In the genomic region with DNA sequence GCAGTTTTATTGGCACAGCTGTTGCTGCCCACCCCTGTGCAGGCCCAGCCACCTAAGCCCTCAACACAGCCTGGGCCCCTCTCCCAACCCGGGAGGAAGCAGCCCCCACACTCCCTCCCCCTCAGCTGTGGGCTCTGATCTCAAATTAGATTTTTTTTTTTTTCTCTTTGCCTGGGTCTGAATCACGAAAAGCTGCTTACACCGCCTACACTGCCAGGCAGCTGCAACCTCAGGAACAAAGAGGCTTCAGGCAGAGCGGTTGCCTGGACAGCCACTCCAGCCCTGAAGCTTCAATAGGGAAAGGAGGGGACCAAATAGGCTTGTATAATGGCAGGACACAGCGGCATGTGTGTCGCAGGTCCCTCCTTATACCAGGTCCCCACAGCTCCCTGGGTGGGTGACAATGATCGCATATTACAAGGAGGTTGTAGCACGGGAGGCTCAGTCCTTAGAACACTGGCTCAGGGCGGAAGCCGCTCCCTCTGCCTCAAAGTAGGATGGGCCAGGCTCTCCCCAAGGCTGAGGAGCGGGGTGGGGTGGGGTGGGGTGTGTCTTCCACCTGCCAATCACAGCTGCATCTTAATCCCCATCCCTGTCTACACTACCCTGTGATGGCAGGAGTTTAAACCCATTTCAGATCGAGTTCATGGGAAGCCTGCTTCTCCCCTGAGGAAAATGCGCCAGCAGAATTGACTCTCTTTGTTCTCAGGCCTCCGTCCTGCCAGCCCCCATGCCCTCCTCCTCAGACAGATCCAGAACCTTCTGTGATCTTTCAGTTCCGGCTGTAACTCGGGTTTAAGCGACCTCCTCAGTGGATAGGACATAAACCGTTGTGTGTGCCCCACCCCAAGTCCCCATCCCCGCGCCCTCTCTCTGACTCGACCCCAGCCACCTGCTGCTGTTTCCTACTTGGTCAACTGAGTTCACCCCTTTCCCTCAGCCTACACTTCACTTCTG, we compare ENCODE assay signal across 8 mouse cellular contexts. TPM values are rescaled to one million over a fixed set of nuclear protein-coding genes. Genes with fewer than 3 reads are reported as not detected.
DNase-seq lines count a peak whose midpoint lies in the region; ATAC-seq and TF ChIP-seq lines count a peak whose summit lies in the region.

No protein-coding gene starts in this region.

- H3K4me1 ChIP-seq in megakaryocyte, embryonic 14.5 days, result peaks cover 83% of the 10 kb centered on the region
- H3K4me1 ChIP-seq in embryonic facial prominence, embryonic 12.5 days, result peaks cover 13% of the 10 kb centered on the region; the same call in 1 of the 2 replicates
- peaks cover 7% of the 10 kb centered on the region; the same call in 1 of the 2 replicates for H3K4me1 ChIP-seq in hindbrain, postnatal 0 days (ENCODE audit: insufficient read depth, low read length)
- peaks cover 20% of the 10 kb centered on the region for H3K4me1 ChIP-seq in limb, embryonic 14.5 days (ENCODE audit: control insufficient read depth, insufficient read depth, low read length)

- H3K27me3 ChIP-seq in megakaryocyte, embryonic 14.5 days (replicated peaks), result peaks cover 25% of the 10 kb centered on the region
- no peaks in the 10 kb centered on the region for H3K27me3 ChIP-seq in embryonic facial prominence, embryonic 12.5 days
- no peaks in the 10 kb centered on the region for H3K27me3 ChIP-seq in hindbrain, postnatal 0 days (ENCODE audit: insufficient read depth, low read length)
- H3K27me3 ChIP-seq in limb, embryonic 14.5 days (ENCODE audit: control insufficient read depth, insufficient read depth, low read length), result no peaks in the 10 kb centered on the region

- WGBS in embryonic facial prominence, embryonic 12.5 days, result 12% methylated on average over 21 of the region's 21 CpGs
- 8% methylated on average over 21 of the region's 21 CpGs for WGBS in hindbrain, postnatal 0 days
- 10% methylated on average over 21 of the region's 21 CpGs for WGBS in limb, embryonic 14.5 days

- TF ChIP-seq CTCF in hindbrain, postnatal 0 days (IDR thresholded peaks at IDR 0.05; ENCODE audit: low read depth), result no peak

- H3K9ac ChIP-seq in embryonic facial prominence, embryonic 12.5 days, result peak overlapping the region; percentile 54
- H3K9ac ChIP-seq in hindbrain, postnatal 0 days (replicated peaks; ENCODE audit: low read length), result peak overlapping the region; percentile 38
- peak overlapping the region; percentile 48 for H3K9ac ChIP-seq in limb, embryonic 14.5 days (ENCODE audit: low read depth, low read length, severe bottlenecking)

- H3K27ac ChIP-seq in embryonic facial prominence, embryonic 12.5 days, result peak overlapping the region; percentile 94
- H3K27ac ChIP-seq in hindbrain, postnatal 0 days, result peak overlapping the region; percentile 84
- H3K27ac ChIP-seq in limb, embryonic 14.5 days (replicated peaks; ENCODE audit: low read depth, low read length), result peak overlapping the region; percentile 95

- TF ChIP-seq POLR2A in limb, embryonic 14.5 days (IDR thresholded peaks at IDR 0.05; ENCODE audit: borderline replicate concordance, extremely low read depth, insufficient read depth, insufficient read length), result peak; percentile 90; the same call in 1 of the 2 replicates

- H3K4me2 ChIP-seq in embryonic facial prominence, embryonic 12.5 days (replicated peaks), result peak overlapping the region; percentile 46
- H3K4me2 ChIP-seq in hindbrain, postnatal 0 days (ENCODE audit: low read depth, low read length), result peak overlapping the region; percentile 47
- H3K4me2 ChIP-seq in limb, embryonic 14.5 days (replicated peaks; ENCODE audit: low read depth, low read length, severe bottlenecking), result peak overlapping the region; percentile 47

- H3K9me3 ChIP-seq in megakaryocyte, embryonic 14.5 days, result no peaks in the 10 kb centered on the region
- no peaks in the 10 kb centered on the region for H3K9me3 ChIP-seq in embryonic facial prominence, embryonic 12.5 days
- H3K9me3 ChIP-seq in hindbrain, postnatal 0 days (ENCODE audit: low read length), result no peaks in the 10 kb centered on the region
- no peaks in the 10 kb centered on the region for H3K9me3 ChIP-seq in limb, embryonic 14.5 days (ENCODE audit: control insufficient read depth, low read length)

- H3K4me3 ChIP-seq in megakaryocyte, embryonic 14.5 days (replicated peaks), result peak overlapping the region; percentile 28
- H3K4me3 ChIP-seq in embryonic facial prominence, embryonic 12.5 days, result 0 out of 2 replicates have a peak overlapping the region, but pooled peaks have one; percentile 9
- no peak overlapping the region; the same call in 1 of the 2 replicates for H3K4me3 ChIP-seq in hindbrain, postnatal 0 days (ENCODE audit: low read length)
- peak overlapping the region; percentile 11; the same call in 1 of the 2 replicates for H3K4me3 ChIP-seq in limb, embryonic 14.5 days (replicated peaks; ENCODE audit: low read length)

- ATAC-seq in megakaryocyte, adult 5-6 weeks (ENCODE audit: poor library complexity, severe bottlenecking), result no peak
- peak; percentile 86 for ATAC-seq in embryonic facial prominence, embryonic 12.5 days (ENCODE audit: insufficient number of reproducible peaks, insufficient read depth, low FRiP score, low TSS enrichment)
- ATAC-seq in hindbrain, postnatal 0 days, result peak; percentile 95
- ATAC-seq in limb, embryonic 14.5 days (ENCODE audit: low FRiP score, low read depth), result peak; percentile 83
- no peak for ATAC-seq in cerebellum, adult (ENCODE audit: insufficient number of reproducible peaks, low FRiP score, low TSS enrichment)

- DNase-seq in hindbrain, postnatal 0 days (ENCODE audit: low spot score), result peak; percentile 75
- peak; percentile 64 for DNase-seq in limb, embryonic 14.5 days (ENCODE audit: low spot score)
- peak; percentile 76 for DNase-seq in retina, embryonic 14.5 days (ENCODE audit: low spot score)
- DNase-seq in adrenal gland, adult 2 months, result no peak

- H3K36me3 ChIP-seq in megakaryocyte, embryonic 14.5 days (replicated peaks; ENCODE audit: low read length), result no peaks in the 10 kb centered on the region
- H3K36me3 ChIP-seq in embryonic facial prominence, embryonic 12.5 days, result no peaks in the 10 kb centered on the region
- H3K36me3 ChIP-seq in hindbrain, postnatal 0 days (ENCODE audit: insufficient read depth, low read length), result no peaks in the 10 kb centered on the region
- no peaks in the 10 kb centered on the region for H3K36me3 ChIP-seq in limb, embryonic 14.5 days (ENCODE audit: control insufficient read depth, insufficient read depth, low read length)

RNA-seq across cellular contexts. Expression of gene Zdhhc19, which starts 20.2 kb away (rescaled TPM):
- 0.20 TPM in 1 of 2 replicates, not detected in the other for polyA plus RNA-seq in megakaryocyte, embryonic 14.5 days (2012; ENCODE audit: insufficient read depth, low replicate concordance)
- 0.33 TPM in 1 of 2 replicates, not detected in the other for total RNA-seq in megakaryocyte, adult 5-6 weeks (2015)
- not detected in 2 replicates for total RNA-seq in megakaryocyte, adult 5-6 weeks (2017)
- not detected in 2 replicates for polyA plus RNA-seq in embryonic facial prominence, embryonic 12.5 days (2016; fragmentation: Nextera tagmentation; extraction: Ambion mirVana)
- not detected in 2 replicates for total RNA-seq in hindbrain, postnatal 0 days (2014; rRNA removed)
- polyA plus RNA-seq in hindbrain, postnatal 0 days (2015; fragmentation: Nextera tagmentation; extraction: Ambion mirVana), result 0.33 and 0.52 TPM in 2 replicates
- polyA plus RNA-seq in limb, embryonic 14.5 days (2012; rRNA removed), result not detected in 2 replicates
- polyA plus RNA-seq in limb, embryonic 14.5 days (2014; fragmentation: Nextera tagmentation; extraction: Ambion mirVana), result not detected in 2 replicates
- not detected for total RNA-seq in adrenal gland, adult 2 months (2021)
- not detected in 2 replicates for polyA plus RNA-seq in adrenal gland, adult 2 months (2012; rRNA removed)

RNA-seq across cellular contexts. Expression of gene Slc51a, which starts 28.6 kb away (rescaled TPM):
- not detected in 2 replicates for polyA plus RNA-seq in megakaryocyte, embryonic 14.5 days (2012; ENCODE audit: insufficient read depth, low replicate concordance)
- total RNA-seq in megakaryocyte, adult 5-6 weeks (2015), result not detected in 2 replicates
- total RNA-seq in megakaryocyte, adult 5-6 weeks (2017), result 0.94 TPM in 1 of 2 replicates, not detected in the other
- polyA plus RNA-seq in embryonic facial prominence, embryonic 12.5 days (2016; fragmentation: Nextera tagmentation; extraction: Ambion mirVana), result 0.09 and 0.33 TPM in 2 replicates
- total RNA-seq in hindbrain, postnatal 0 days (2014; rRNA removed), result not detected in 2 replicates
- 0.16 TPM in 1 of 2 replicates, not detected in the other for polyA plus RNA-seq in hindbrain, postnatal 0 days (2015; fragmentation: Nextera tagmentation; extraction: Ambion mirVana)
- 0.08 and 0.10 TPM in 2 replicates for polyA plus RNA-seq in limb, embryonic 14.5 days (2012; rRNA removed)
- 0.22 and 0.30 TPM in 2 replicates for polyA plus RNA-seq in limb, embryonic 14.5 days (2014; fragmentation: Nextera tagmentation; extraction: Ambion mirVana)
- under 1 TPM in 1 of 2 experiments, not detected in 1; 0.28 TPM for total RNA-seq in adrenal gland, adult 2 months (2021)
- polyA plus RNA-seq in adrenal gland, adult 2 months (2012; rRNA removed), result 0.23 and 0.33 TPM in 2 replicates

Comparison
In these comparisons a context has a peak if more than half of its experiments do, and no peak if none do; other contexts are left out.
1. ATAC-seq: peak in embryonic facial prominence, embryonic 12.5 days (single experiment), hindbrain, postnatal 0 days (single experiment) and limb, embryonic 14.5 days (single experiment); none in megakaryocyte, adult 5-6 weeks (single experiment) and cerebellum, adult (single experiment).
2. Peak in every context shown above with its lines, with median percentiles within 50 percentile points of each other: H3K27ac ChIP-seq, H3K4me2 ChIP-seq and H3K9ac ChIP-seq.